Comparison of ENCODE assay signal across 7 mouse cellular contexts in the genomic region with DNA sequence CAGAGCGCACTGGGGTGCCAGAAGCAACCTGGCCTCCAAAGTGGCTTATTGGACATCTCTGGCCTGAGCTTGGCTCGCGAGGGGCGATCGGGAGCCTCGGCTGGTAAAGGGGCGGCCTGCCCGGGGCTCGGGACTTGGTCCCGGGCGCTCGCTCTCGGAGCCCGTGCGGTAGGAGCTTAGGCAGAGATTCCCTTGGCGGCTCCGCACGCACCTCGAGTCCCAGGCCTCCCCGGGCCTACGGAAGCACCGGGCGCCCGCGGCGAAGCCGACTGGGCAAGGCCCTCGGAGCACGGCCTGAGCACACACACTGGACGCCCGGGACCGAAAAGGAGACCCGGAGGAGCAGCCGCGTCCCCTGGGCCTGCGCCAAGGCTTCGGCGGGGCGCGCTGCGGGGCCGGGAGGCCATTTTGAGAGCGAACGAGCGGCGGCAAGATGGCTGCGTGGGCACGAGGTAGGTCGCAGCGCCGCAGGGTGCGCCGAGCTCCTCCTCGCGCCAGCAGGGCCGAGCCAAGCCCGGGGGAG. TPM values are rescaled to one million over a fixed set of nuclear protein-coding genes. Genes with fewer than 3 reads are reported as not detected.
DNase-seq lines count a peak whose midpoint lies in the region; ATAC-seq and TF ChIP-seq lines count a peak whose summit lies in the region.

No protein-coding gene starts in this region.

- peak overlapping the region; percentile 74 for H3K4me2 ChIP-seq in lung, embryonic 16.5 days (ENCODE audit: low read depth, low read length)
- H3K4me2 ChIP-seq in embryonic facial prominence, embryonic 14.5 days (ENCODE audit: low read depth, low read length), result peak overlapping the region; percentile 63
- peak overlapping the region; percentile 64 for H3K4me2 ChIP-seq in intestine, postnatal 0 days (replicated peaks; ENCODE audit: low read depth)

- H3K27me3 ChIP-seq in lung, embryonic 16.5 days (ENCODE audit: control insufficient read depth, insufficient read depth, low read depth, low read length), result peaks cover 82% of the 10 kb centered on the region
- H3K27me3 ChIP-seq in embryonic facial prominence, embryonic 14.5 days (replicated peaks; ENCODE audit: control insufficient read depth, insufficient read depth, low read length), result peaks cover 97% of the 10 kb centered on the region
- peaks cover 82% of the 10 kb centered on the region for H3K27me3 ChIP-seq in intestine, postnatal 0 days (replicated peaks; ENCODE audit: control insufficient read depth, insufficient read depth, low read length)

- H3K9ac ChIP-seq in lung, embryonic 16.5 days (ENCODE audit: low read length), result peak overlapping the region; percentile 46
- peak overlapping the region; percentile 59 for H3K9ac ChIP-seq in embryonic facial prominence, embryonic 14.5 days (ENCODE audit: low read depth, low read length)
- H3K9ac ChIP-seq in intestine, postnatal 0 days (ENCODE audit: low read depth, low read length), result no peak overlapping the region

- no peaks in the 10 kb centered on the region for H3K36me3 ChIP-seq in lung, embryonic 16.5 days (ENCODE audit: control insufficient read depth, insufficient read depth, low read length)
- no peaks in the 10 kb centered on the region for H3K36me3 ChIP-seq in embryonic facial prominence, embryonic 14.5 days (ENCODE audit: control insufficient read depth, insufficient read depth, low read length)
- H3K36me3 ChIP-seq in intestine, postnatal 0 days (ENCODE audit: control insufficient read depth, insufficient read depth), result no peaks in the 10 kb centered on the region

- peak overlapping the region; percentile 46 for H3K4me3 ChIP-seq in lung, embryonic 16.5 days (ENCODE audit: low read length)
- peak overlapping the region; percentile 43 for H3K4me3 ChIP-seq in embryonic facial prominence, embryonic 14.5 days (ENCODE audit: low read depth, low read length)
- peak overlapping the region; percentile 34 for H3K4me3 ChIP-seq in intestine, postnatal 0 days (ENCODE audit: low read depth, low read length)

- ATAC-seq in lung, embryonic 16.5 days (ENCODE audit: low read depth), result no peak
- 0 out of 2 replicates have a peak, but pooled peaks have one; percentile 34 for ATAC-seq in embryonic facial prominence, embryonic 14.5 days (ENCODE audit: low read depth)
- no peak for ATAC-seq in intestine, postnatal 0 days

- peaks cover 8% of the 10 kb centered on the region for H3K4me1 ChIP-seq in lung, embryonic 16.5 days (replicated peaks; ENCODE audit: control insufficient read depth, insufficient read depth, low read length)
- peaks cover 6% of the 10 kb centered on the region for H3K4me1 ChIP-seq in embryonic facial prominence, embryonic 14.5 days (ENCODE audit: control insufficient read depth, insufficient read depth, low read length)
- no peaks in the 10 kb centered on the region for H3K4me1 ChIP-seq in intestine, postnatal 0 days (replicated peaks; ENCODE audit: control insufficient read depth, insufficient read depth, low read length)

- 3% methylated on average over 54 of the region's 57 CpGs for WGBS in lung, embryonic 16.5 days
- WGBS in embryonic facial prominence, embryonic 14.5 days, result 0% methylated on average over 34 of the region's 57 CpGs
- WGBS in intestine, postnatal 0 days, result 4% methylated on average over 46 of the region's 57 CpGs

- no peaks in the 10 kb centered on the region for H3K9me3 ChIP-seq in lung, embryonic 16.5 days (ENCODE audit: control insufficient read depth, low read length)
- H3K9me3 ChIP-seq in embryonic facial prominence, embryonic 14.5 days (ENCODE audit: control insufficient read depth, low read length), result no peaks in the 10 kb centered on the region
- H3K9me3 ChIP-seq in intestine, postnatal 0 days (ENCODE audit: control insufficient read depth), result no peaks in the 10 kb centered on the region

- H3K27ac ChIP-seq in lung, embryonic 16.5 days (ENCODE audit: low read length), result no peak overlapping the region
- no peak overlapping the region for H3K27ac ChIP-seq in embryonic facial prominence, embryonic 14.5 days (replicated peaks; ENCODE audit: low read depth, low read length)
- H3K27ac ChIP-seq in intestine, postnatal 0 days (ENCODE audit: low read depth, low read length), result no peak overlapping the region

- TF ChIP-seq CTCF in intestine, postnatal 0 days (IDR thresholded peaks at IDR 0.05; ENCODE audit: low read depth), result no peak

- no peak for DNase-seq in lung, postnatal 10 days
- DNase-seq in embryonic facial prominence, embryonic 14.5 days (ENCODE audit: low spot score), result no peak
- DNase-seq in right cerebral cortex, postnatal 4 days, result peak; percentile 62
- no peak for DNase-seq in frontal cortex, postnatal 25 days (ENCODE audit: low spot score in 2 of 2)
- no peak for DNase-seq in adipocyte (ENCODE audit: low spot score)

RNA-seq across cellular contexts. Expression of a gene that starts 49.1 kb away (rescaled TPM):
- 41.7 and 46.2 TPM in 2 replicates for polyA plus RNA-seq in lung, embryonic 16.5 days (2015; fragmentation: Nextera tagmentation; extraction: Ambion mirVana)
- 33.3 and 38.7 TPM in 2 replicates for polyA plus RNA-seq in embryonic facial prominence, embryonic 14.5 days (2014; fragmentation: Nextera tagmentation; extraction: Ambion mirVana)
- 34.6 and 43.2 TPM in 2 replicates for polyA plus RNA-seq in intestine, postnatal 0 days (2015; fragmentation: Nextera tagmentation; extraction: Ambion mirVana)
